Mouse (Mus musculus) intestine, embryonic 16.5 days (tissue): ENCODE results near the gene Ercc6l2. TPM values are rescaled to one million over a fixed set of nuclear protein-coding genes. Genes with fewer than 3 reads are reported as not detected.

Experiments used
- ATAC-seq: fragments of 200-750 bp; cut with Nextera tagmentation; 2 replicates; pipeline ENCODE4 v1.8.0; 2017; ENCODE audit warnings: moderate TSS enrichment, moderate library complexity
- H3K27ac ChIP-seq: fragments of 300-500 bp; sonication (generic); 2 replicates; pipeline ENCODE4 v1.5.1; 2014; ENCODE audit warnings: mild to moderate bottlenecking, low read length
- H3K27me3 ChIP-seq: fragments of 300-500 bp; sonication (generic); replicated peaks from 2 replicates; pipeline ENCODE4 v1.6.1; 2014; ENCODE audit warnings: low read length, control low read depth, mixed read lengths; ENCODE audit not compliant: control insufficient read depth, insufficient read depth
- H3K36me3 ChIP-seq: fragments of 300-500 bp; sonication (generic); 2 replicates; pipeline ENCODE4 v1.6.1; 2014; ENCODE audit warnings: low read length, control low read depth; ENCODE audit not compliant: control insufficient read depth, insufficient read depth
- H3K4me1 ChIP-seq: fragments of 300-500 bp; sonication (generic); 2 replicates; pipeline ENCODE4 v1.6.1; 2014; ENCODE audit warnings: low read length, control low read depth, mixed read lengths; ENCODE audit not compliant: control insufficient read depth, insufficient read depth
- H3K4me2 ChIP-seq: fragments of 300-500 bp; sonication (generic); 2 replicates; pipeline ENCODE4 v1.6.1; 2014; ENCODE audit warnings: low read depth, low read length, control low read depth
- H3K4me3 ChIP-seq: fragments of 300-500 bp; sonication (generic); 2 replicates; pipeline ENCODE4 v1.5.1; 2014; ENCODE audit warnings: mild to moderate bottlenecking, low read length
- H3K9ac ChIP-seq: fragments of 300-500 bp; sonication (generic); 2 replicates; pipeline ENCODE4 v1.6.1; 2014; ENCODE audit warnings: low read depth, low read length
- H3K9me3 ChIP-seq: fragments of 300-500 bp; sonication (generic); 2 replicates; pipeline ENCODE4 v1.6.1; 2016; ENCODE audit warnings: low read length, control low read depth; ENCODE audit not compliant: control insufficient read depth
- WGBS: fragments of 180-500 bp; shearing (Covaris S2); extraction: QIAGEN DNeasy Blood & Tissue Kit; methylation state at CpG from one replicate; pipeline ENCODE4 v1.1.7; 2014; 5-methylcytosine and 5-hydroxymethylcytosine counted together
- polyA plus RNA-seq: library from polyadenylated mRNA; unstranded; fragments of >200 nt; fragmentation: Nextera tagmentation; extraction: Ambion mirVana; gene quantifications from 2 replicates; pipeline ENCODE4 v1.2.1, GENCODE M21; 2015

Gene Ercc6l2
- polyA plus RNA-seq, 1 experiment from 2014 or later: 18.4 TPM

GRCm38 (mm10) chr13:63941170-63941569 lies 126.1 kb downstream of the Ercc6l2 start:
- Histone ChIP-seq H3K4me3 (no peak overlapping the region), H3K36me3 (no peaks in the 10 kb centered on the region), H3K27me3 (no peaks in the 10 kb centered on the region), H3K27ac (peak overlapping the region; percentile 45), H3K4me1 (0 out of 2 replicates have a peak, but pooled peaks cover 4% of the 10 kb centered on the region), H3K9ac (no peak overlapping the region), H3K9me3 (no peaks in the 10 kb centered on the region), H3K4me2 (no peak overlapping the region)
- no peak for ATAC-seq
- WGBS: 86% methylated on average over 4 of the region's 4 CpGs

GRCm38 (mm10) chr13:63943605-63944004 lies 128.6 kb downstream of the Ercc6l2 start:
- ATAC-seq: no peak
- whole genome bisulfite sequencing: 78% methylated on average over 7 of the region's 7 CpGs
- Histone ChIP-seq H3K4me2 (no peak overlapping the region), H3K4me1 (0 out of 2 replicates have a peak, but pooled peaks cover 4% of the 10 kb centered on the region), H3K27me3 (no peaks in the 10 kb centered on the region), H3K9ac (no peak overlapping the region), H3K9me3 (no peaks in the 10 kb centered on the region), H3K27ac (no peak overlapping the region), H3K4me3 (no peak overlapping the region), H3K36me3 (no peaks in the 10 kb centered on the region)

GRCm38 (mm10) chr13:63944344-63945021 lies 129.4 kb downstream of the Ercc6l2 start:
- 54% methylated on average over 13 of the region's 13 CpGs for WGBS
- Histone ChIP-seq H3K4me1 (0 out of 2 replicates have a peak, but pooled peaks cover 4% of the 10 kb centered on the region), H3K36me3 (no peaks in the 10 kb centered on the region), H3K27ac (no peak overlapping the region), H3K9ac (no peak overlapping the region), H3K27me3 (no peaks in the 10 kb centered on the region), H3K9me3 (no peaks in the 10 kb centered on the region), H3K4me2 (no peak overlapping the region), H3K4me3 (no peak overlapping the region)
- no peak for ATAC-seq

Other genes starting within 250 kb of the Ercc6l2 start
- 24.5 and 25.5 TPM in 2 replicates for gene Ptch1, start 241.6 kb upstream of the Ercc6l2 start, polyA plus RNA-seq